Mouse (Mus musculus): ENCODE data around the gene Pard6a. TPM values are rescaled to one million over a fixed set of nuclear protein-coding genes. Genes with fewer than 3 reads are reported as not detected.
A peak's percentile ranks its signal among the peaks of the same experiment; 100 is the strongest.

The Pard6a gene
- total RNA-seq (2015), result 6.6 and 7.7 TPM in 2 replicates
- total RNA-seq (2017), result 9.1 and 22.2 TPM in 2 replicates

- ATAC-seq (ENCODE audit: poor library complexity, severe bottlenecking), result peak; percentile 76
Observed at GRCm38 (mm10) chr8:105700966-105701824, at the start of gene Pard6a, which contains the start of gene Acd. TSS of gene Pard6a (plus strand) at chr8:105701148. TSS of gene Acd (minus strand) at chr8:105701102.

GRCm38 (mm10) chr8:105657641-105658040, 43.3 kb upstream of the Pard6a start:
- ATAC-seq (ENCODE audit: poor library complexity, severe bottlenecking), result no peak

- peak; percentile 70 for ATAC-seq (ENCODE audit: poor library complexity, severe bottlenecking)
Observed at GRCm38 (mm10) chr8:105661167-105661566, 39.8 kb upstream of the Pard6a start.

GRCm38 (mm10) chr8:105677891-105678290, 23.1 kb upstream of the Pard6a start:
- ATAC-seq (ENCODE audit: poor library complexity, severe bottlenecking), result no peak

GRCm38 (mm10) chr8:105685325-105685724, 15.6 kb upstream of the Pard6a start:
- no peak for ATAC-seq (ENCODE audit: poor library complexity, severe bottlenecking)

- peak; percentile 83 for ATAC-seq (ENCODE audit: poor library complexity, severe bottlenecking)
Observed at GRCm38 (mm10) chr8:105685796-105686308, 15.1 kb upstream of the Pard6a start, which contains the start of gene Carmil2. TSS of gene Carmil2 (plus strand) at chr8:105686274.

GRCm38 (mm10) chr8:105686551-105686950, 14.4 kb upstream of the Pard6a start:
- ATAC-seq (ENCODE audit: poor library complexity, severe bottlenecking), result no peak

- no peak for ATAC-seq (ENCODE audit: poor library complexity, severe bottlenecking)
Observed at GRCm38 (mm10) chr8:105687512-105687911, 13.4 kb upstream of the Pard6a start.

GRCm38 (mm10) chr8:105688242-105688752, 12.7 kb upstream of the Pard6a start:
- no peak for ATAC-seq (ENCODE audit: poor library complexity, severe bottlenecking)

- ATAC-seq (ENCODE audit: poor library complexity, severe bottlenecking), result no peak
Observed at GRCm38 (mm10) chr8:105689256-105689982, 11.5 kb upstream of the Pard6a start.

GRCm38 (mm10) chr8:105689983-105690360, 11.0 kb upstream of the Pard6a start:
- no peak for ATAC-seq (ENCODE audit: poor library complexity, severe bottlenecking)

- ATAC-seq (ENCODE audit: poor library complexity, severe bottlenecking), result peak; percentile 50
Observed at GRCm38 (mm10) chr8:105690978-105691377, 10.0 kb upstream of the Pard6a start.

GRCm38 (mm10) chr8:105692449-105693182, 8.3 kb upstream of the Pard6a start:
- no peak for ATAC-seq (ENCODE audit: poor library complexity, severe bottlenecking)

GRCm38 (mm10) chr8:105693648-105694047, 7.3 kb upstream of the Pard6a start:
- no peak for ATAC-seq (ENCODE audit: poor library complexity, severe bottlenecking)

GRCm38 (mm10) chr8:105694051-105694799, 6.7 kb upstream of the Pard6a start:
- no peak for ATAC-seq (ENCODE audit: poor library complexity, severe bottlenecking)

- ATAC-seq (ENCODE audit: poor library complexity, severe bottlenecking), result no peak
Observed at GRCm38 (mm10) chr8:105695080-105695780, 5.7 kb upstream of the Pard6a start.

GRCm38 (mm10) chr8:105697196-105697780, 3.7 kb upstream of the Pard6a start:
- ATAC-seq (ENCODE audit: poor library complexity, severe bottlenecking), result no peak

- no peak for ATAC-seq (ENCODE audit: poor library complexity, severe bottlenecking)
Observed at GRCm38 (mm10) chr8:105698734-105699133, 2.2 kb upstream of the Pard6a start.
